Mouse (Mus musculus) monocyte, adult 5-6 weeks (primary cell): ENCODE results near the gene Adam12. TPM values are rescaled to one million over a fixed set of nuclear protein-coding genes. Genes with fewer than 3 reads are reported as not detected.

Source experiments
- ATAC-seq: fragments of 153-309, 156-312 bp; replicated peaks from 2 replicates; pipeline ENCODE4 v1.8.0; 2017; ENCODE audit warnings: mild to moderate bottlenecking; ENCODE audit not compliant: low TSS enrichment, insufficient number of reproducible peaks, severe bottlenecking, poor library complexity, low FRiP score
- total RNA-seq: library from RNA; stranded (forward); fragments of 200-1000, 200-491, 200-594 nt; gene quantifications from 3 replicates; pipeline ENCODE4 v1.2.3, GENCODE M21; 2017

The Adam12 gene
- total RNA-seq, 1 experiment from 2014 or later, result not detected

DNA sequence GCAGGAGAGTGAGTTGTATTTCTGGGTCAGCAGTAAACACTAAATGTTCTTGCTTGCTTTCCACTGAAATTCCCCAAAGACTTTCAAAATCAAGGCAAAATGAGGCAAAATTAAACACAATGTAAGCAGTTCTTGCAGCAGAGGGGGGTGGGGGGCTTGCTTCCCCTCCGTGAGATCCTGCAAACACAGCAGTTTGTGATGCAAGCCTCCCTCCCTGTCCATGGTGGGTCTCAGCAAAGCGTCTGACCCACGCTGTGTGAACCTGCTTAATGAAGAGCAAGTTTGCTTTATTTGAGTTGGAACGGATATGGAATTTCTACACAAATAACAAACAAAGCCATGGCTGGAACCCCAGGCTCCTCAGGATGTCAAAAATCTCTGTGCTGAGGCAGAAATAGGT, 132.9 kb downstream of the Adam12 start:
- ATAC-seq, result no peak

DNA sequence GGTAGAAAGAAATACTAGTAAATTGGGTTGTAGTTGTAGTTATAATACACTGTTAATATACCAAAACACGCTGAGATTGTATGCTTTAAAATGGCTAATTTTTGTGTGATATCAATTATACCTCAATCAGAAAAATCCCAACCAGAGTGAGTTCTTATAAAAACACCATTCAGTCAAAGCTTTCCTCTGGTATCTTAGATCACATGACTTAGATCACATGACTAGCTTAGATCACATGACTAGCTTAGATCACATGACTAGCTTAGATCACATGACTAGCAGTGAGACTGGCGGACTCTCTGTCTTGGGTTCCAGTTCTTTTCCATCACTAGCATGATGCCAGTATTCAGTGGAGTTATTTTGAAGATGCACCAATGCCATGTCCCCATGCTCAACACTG, 134.1 kb downstream of the Adam12 start:
- ATAC-seq, result no peak

DNA sequence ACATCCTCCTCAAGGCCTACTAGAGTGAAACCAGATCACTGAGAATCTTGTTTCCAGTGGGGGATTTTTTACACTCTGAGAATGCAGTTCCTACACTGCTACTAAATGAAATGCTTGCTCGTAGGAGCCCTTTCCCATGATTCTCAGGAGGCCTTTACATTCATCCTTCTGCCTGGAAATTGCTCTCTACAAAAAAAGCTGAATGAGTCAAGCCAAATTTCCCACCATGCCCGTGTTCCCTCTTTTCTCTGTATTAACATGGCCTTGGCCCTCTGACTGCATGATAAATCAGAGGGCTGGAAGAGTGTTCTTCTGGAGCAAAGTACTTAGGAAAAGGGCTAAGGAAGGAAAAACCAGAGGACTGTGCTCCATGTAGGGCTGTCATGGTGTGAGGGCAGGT, 138.1 kb downstream of the Adam12 start:
- ATAC-seq, result no peak

DNA sequence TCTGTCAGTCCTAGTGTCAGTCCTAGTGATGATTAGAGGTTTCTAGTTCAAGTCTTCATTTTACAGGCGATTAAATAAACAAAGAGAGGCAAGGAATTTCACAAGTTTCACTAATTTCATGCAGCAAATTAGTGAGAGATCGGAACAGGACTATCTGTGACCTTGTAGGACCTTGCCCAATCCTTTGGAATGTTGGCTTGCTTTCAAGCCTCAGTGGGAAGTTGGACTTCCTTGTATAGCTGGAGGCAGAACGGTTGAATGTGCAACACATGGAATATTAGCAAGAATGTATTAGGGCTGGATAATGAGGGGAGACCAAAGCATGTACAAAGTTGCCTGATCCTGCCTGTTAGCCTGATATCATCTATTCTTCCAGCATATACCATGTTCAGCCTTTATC, 141.2 kb downstream of the Adam12 start:
- no peak for ATAC-seq

DNA sequence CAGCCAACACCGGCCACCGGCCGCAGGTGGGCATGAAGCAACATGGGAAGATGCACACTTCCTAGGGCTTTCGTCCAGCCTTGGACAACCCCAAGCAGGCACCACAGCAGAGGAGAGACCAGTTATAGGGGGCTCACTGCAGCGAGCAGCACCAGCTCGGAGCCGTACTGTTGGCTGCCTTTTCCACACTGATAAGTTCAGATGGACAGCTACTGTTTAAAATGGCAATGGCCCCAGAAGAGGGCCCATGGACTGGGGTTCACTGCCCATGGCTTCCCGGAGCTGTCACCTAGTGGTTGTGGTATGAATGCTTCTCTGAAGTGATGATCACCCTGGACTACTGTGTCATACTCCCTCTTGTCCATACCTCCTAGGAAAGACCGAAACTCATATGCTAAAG, 141.7 kb downstream of the Adam12 start:
- ATAC-seq, result no peak

DNA sequence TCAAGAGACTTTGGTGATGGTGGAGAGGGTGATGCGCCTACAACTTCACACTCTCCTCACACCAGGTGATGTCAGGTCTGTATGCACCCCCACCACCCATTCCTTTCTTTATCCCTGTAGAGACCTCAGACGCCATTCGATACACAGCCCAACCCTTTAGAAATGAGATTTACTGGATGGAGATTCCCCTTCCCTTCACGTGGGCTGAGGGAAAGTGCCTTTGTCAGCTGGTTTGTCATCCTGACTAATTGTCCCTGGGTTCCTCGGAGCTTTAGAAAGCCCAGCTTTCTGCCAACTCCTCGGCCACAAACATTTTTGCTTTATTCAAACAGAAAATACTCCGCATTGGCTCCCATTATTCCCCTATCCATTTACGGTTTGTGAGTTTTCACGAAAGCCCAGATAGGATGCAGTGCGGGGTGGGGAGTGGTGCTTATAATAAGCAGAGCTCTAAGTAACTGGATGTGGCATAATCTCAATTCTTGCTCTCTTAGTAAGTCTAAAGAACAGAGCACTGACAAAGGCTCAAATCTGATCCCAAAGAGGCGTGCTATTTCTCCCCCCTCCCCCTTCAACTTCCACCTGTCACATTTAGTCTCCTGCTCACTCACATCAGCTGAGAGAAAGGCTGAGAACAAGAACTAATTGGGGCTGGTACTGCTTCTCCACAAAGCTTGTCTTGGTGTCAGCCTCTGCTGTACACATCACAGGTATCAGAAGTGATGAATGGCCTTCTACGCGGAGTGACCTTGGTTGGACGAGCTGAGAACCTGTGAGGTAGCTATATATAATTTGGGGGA, 143.2 kb downstream of the Adam12 start:
- no peak for ATAC-seq

DNA sequence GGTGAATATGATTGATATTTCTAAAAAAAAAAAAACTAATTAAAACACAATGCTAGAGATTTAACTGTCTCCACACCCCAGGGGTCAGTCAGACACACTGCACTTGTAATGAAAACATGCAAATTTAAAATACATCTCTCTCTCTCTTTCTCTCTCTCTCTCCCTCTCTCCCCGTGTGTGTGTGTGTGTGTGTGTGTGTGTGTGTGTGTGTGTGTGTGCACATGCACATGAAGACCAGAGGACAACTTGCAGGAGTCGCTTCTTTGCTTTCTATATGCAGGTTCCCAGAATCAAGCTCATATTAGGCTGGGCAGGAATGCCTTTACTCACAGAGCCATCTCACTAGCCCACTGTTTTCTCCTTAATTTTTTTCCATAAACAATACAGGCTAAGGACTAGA, 146.6 kb downstream of the Adam12 start:
- ATAC-seq, result no peak

DNA sequence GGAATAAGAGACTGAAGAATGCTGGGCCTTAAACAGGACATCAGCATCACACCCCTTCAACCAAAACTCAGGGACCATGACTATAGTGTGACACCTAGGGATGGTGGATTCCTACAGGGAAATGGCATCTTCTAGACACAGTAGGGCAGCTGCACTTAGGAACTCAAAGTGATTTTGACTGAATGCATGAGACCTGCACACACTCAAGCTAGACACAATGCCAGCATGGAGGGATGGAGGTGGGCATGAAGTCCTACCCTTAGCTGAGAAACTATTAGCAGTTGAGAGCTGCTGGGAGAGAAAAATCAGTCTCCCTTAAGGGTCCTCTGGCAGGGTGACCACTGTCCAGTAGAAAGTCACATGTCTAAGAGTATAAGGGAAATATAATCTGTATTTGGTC, 147.0 kb downstream of the Adam12 start:
- ATAC-seq, result no peak

DNA sequence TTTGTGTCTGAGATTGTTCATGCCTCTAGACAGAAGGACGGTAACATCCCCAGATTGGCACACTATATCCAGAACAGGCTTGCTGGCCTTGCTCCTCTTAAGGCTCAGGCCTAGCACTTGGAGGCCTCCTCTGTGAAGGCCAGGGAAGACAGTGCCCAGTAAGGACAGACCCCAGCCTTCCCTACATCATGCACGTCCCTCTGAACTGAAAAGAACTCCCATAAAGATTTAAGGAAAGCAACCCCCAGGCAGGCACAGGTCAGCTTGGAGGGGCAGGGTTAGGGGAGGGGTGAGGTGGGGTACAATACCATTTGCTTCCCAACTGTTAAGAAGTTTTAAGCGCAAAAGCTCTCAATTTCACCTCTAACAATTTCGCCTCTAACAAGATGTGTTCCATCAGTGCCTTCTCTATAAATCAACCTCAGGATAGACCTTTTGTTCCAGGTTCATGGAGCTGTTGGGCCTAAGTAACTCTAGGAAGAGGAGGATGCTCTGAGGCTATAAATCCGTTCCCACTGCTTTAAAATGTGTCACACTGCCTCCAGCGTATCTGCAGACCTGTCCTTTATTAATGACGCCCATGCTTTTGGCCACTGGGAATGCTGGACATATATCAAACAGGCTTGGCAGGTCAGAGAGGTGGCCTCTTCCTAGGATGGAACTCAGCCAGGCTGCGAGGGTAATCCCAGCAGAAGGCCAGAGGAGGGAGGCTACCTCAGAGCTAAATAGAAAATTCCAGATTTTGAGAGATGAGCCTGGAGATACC, 150.5 kb downstream of the Adam12 start:
- no peak for ATAC-seq

DNA sequence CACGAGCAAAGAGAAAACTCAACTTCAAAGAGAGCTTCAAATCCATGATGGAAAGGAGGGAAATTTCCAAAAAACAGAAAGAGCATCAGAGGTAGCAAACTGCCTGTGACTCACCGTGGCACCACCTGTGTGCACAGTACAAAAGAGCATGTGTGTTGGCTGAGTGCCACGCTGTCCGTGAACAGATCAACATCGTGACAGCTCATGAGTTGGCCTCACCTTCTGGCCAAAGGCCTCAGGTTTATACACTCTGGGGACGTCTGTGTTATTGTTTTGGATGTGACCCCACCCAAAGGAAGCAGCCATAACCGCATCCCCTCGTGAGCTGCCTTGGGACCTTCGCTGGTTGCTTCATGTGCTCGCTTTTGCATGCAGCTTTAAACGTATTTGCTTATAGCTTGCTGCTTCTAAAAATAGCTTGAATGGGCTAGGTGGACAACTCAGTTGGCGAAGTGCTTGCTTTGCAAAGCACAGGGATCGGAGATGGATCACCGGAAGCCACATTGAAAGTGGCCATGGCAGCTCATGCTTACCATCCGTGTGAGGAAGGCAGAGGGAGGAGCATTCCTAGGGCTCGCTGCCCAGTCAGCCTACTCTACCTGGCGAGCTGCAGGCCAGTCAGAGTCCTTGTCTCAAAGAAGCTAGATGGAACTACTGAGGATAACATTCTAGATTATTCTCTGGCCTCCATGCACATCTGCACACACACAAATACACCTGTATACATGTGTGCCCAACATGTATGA, 151.8 kb downstream of the Adam12 start:
- ATAC-seq, result no peak

DNA sequence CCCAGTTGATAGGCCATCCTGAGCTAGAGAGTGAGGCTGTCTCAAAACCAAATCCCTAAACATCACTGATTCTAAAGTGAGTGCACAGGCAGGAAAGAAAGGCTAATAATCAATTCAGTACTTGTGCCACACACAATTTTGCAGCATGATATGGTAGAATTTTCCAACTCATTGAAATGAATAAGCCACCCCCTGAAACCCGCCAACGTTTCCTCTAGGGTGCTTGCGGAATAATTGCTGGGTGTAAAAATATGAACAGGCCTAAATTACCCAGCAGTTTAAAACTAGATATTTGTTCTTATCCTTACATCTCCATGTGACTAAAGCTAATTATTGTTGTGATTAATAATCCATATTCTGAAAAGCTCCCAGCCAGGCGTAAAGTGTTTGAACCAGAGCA, 154.3 kb downstream of the Adam12 start:
- ATAC-seq, result no peak

DNA sequence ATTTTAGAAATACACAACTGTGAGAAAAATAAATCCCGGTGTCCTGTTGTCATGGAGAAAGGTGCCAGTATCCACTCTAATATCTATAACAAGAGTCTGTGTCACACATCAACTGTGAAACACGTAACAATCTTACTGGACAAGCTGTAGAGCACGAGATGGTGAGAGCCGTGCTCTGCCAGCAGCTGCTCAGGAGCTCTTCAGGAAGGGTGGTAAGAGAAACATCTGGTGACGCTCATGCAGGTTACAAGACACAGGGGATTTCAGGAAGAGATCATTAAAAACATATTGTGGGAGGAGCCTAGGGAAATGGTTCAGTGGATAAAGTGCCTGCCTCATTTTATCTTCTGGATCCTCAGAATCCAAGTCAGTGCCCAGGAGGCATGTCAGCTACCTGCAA, 158.9 kb downstream of the Adam12 start:
- ATAC-seq, result no peak

DNA sequence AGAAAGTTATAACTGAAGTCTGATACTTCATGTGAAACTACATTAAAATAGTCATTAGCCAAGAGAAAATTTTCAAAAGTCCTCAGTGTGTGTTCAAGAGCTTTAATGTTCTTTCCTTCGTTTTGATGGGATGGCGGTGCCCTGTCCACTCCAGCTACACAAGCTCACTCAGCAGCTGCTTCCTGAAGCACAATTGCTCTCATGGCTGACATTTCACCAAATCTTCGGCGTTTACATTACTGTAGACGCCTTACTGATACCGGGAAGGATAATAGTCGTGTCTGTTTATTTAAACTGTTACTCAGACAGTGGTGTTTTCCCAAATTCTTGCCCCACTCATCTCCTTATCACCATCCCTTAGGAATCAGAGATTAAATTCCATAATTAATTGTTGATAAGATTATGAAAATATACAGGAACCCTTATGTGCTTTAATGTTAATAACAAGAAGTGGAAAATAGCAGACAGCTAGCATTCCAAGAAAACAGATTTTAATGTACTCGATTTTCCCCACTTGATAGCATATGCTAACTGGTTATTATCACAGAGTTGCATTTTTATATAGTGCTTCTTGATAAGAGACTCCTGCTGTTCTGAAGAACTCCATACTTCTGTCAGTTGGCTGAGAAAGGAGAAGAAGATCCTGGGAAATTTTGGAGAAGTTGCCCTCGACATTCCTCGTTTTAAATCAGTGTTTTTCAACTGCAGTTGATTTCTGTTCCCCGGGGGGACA, 160.6 kb downstream of the Adam12 start:
- no peak for ATAC-seq

DNA sequence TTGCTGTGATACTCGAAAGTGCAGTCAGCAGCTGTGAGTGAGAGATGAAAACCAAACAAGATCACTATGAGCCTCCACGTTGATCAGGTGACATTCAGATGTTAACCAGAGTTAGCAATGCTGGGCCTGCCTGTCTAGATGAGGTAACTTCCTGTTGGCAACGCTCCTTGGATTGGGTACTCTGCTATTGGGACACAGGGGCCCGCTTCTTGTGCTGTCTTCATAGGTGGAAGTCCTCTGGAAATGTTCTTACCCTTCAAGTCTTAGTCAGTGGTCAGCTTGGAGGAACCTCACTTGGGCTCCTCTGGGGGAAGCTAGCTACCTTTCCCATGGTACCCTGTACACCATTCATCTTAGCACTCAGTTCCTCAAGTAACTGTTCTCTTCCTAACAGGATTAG, 169.3 kb downstream of the Adam12 start:
- ATAC-seq, result no peak

DNA sequence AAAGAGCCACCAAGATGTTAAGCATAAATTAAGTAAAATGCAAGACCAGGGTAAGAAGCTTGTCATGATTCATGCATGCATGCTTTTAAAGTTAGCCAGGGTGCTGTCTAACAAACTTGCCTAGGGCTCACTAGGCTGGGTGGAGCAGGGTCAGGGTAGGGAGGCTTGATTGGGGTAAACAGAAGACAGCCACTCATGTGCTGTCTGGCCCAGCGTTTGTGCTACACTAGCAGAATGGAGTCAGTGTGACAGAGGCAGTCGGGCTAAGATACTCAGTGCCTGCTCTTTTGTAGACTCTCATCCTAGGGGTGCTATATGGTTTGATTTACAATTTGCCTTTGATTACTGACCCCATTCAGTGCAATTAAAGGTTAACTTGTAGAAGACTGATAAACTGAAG, 179.5 kb downstream of the Adam12 start:
- ATAC-seq, result no peak

DNA sequence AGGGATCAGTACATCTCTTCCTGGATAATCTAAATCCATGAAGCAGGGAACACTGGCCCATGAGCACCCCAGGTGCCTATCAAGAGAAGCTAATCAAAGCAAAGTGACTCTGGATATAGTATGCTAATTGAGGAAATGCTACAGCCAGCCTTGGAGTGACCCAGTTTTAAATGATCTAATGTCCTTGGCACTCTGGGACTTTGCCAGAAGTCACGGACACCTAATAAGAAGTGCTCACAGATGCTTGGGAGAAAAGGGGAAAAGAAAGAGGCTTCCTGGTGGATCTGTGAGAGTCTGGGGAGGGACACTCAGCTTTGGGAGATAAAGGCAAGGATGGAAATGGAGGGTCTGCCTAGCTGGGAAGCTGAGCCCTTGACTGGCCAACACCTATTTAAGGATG, 181.6 kb downstream of the Adam12 start:
- no peak for ATAC-seq

DNA sequence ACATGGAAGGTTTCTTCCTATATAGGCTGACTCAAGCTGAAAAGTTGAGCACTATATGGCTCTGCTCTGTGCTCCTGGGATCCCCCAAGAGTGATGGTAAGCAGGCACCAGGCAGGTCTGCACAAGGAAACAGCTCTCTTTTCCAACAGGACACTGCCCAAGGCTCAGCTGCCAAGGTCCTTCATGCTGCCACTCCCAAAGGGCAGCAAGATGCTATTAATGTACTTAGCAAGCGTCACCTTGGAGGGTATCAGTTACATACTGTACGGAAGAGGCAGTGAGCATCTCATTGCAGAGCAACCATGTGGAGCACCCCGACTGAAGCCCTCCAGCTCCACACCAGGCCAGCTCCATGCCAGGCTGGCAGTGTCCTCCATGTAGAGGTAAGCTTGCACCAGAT, 185.6 kb downstream of the Adam12 start:
- peak; percentile 17; the same call in 1 of the 2 replicates for ATAC-seq

DNA sequence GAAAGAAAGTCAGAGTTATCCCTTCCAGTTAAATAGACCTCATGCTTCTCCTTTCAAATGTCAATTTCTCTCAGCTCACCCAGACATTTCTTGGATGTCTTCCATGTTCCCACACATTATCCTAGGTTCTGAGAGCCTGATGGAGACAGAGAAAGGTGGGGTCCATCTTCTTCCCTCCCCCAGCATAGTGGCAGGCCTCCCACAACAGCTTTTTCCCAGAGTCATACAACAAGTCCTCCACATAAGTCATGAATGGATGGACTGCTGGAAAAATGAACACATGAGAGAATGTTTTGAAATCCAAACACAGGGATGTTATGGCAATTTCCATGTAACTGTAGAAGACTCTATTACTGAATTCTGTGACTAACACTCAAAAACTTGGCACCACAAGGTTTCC, 188.4 kb downstream of the Adam12 start:
- ATAC-seq, result no peak

DNA sequence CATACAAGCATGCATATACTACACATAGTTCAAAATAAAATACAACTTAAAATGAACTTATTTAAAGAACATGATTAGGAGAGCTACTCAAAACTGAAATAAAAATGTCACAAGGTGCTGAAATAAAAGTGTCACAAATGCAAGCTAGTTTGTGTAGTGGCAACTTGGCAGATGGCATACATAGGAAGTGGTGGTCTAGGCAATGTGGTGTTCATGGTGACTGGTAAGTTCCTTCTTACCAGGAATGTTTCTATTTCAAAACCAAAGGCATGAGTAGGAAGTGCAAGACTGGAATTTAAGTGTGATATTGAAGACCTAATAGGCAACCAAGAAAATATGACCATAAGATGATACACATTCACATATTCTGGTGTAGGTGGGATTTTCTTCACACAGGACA, 189.3 kb downstream of the Adam12 start:
- ATAC-seq, result no peak
